Mouse (Mus musculus) 3T3-L1 (cell line): ENCODE results near the gene Cyth2.

ENCODE experiments used
- DNase-seq: peaks from one replicate; pipeline ENCODE4 v3.0.0-alpha.2; 2015; ENCODE audit warnings: low read depth, low spot score

Cyth2 gene

DNA sequence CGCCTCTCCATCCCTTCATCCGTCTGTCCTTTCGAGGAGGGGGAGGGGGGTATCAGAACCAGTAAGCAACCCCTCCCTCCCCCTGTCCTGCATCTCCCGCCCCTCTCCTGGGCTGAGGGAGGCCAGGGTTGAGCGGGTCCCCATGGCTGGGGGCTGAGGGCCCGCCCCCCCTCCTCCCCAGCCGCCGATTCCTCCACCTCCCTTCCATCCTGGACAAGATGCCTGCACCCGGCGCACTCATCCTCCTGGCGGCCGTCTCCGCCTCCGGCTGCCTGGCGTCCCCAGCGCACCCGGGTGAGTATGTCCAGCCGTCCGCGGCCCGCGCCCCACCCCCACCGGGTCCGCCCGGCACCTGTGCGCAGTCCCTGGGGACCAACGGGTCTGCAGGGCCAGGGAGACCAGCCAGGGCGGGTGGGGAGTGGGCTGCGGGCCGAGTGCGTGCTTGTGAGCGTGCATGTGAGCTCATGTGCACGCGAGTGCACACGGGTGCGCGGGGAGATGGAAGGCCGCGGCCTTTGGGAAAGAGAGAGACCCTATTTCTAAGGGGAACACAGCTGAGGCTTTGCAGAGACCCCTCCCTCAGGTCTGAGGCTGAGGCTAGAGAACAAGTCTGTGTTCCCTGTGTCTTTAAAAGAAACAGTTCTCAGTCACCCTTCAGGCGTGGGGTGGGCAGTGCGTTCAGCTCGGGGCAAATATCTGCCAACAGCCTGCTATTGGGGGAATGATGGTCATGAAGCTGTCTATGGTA, 28.8 kb downstream of the Cyth2 start:
- DNase-seq = no peak

DNA sequence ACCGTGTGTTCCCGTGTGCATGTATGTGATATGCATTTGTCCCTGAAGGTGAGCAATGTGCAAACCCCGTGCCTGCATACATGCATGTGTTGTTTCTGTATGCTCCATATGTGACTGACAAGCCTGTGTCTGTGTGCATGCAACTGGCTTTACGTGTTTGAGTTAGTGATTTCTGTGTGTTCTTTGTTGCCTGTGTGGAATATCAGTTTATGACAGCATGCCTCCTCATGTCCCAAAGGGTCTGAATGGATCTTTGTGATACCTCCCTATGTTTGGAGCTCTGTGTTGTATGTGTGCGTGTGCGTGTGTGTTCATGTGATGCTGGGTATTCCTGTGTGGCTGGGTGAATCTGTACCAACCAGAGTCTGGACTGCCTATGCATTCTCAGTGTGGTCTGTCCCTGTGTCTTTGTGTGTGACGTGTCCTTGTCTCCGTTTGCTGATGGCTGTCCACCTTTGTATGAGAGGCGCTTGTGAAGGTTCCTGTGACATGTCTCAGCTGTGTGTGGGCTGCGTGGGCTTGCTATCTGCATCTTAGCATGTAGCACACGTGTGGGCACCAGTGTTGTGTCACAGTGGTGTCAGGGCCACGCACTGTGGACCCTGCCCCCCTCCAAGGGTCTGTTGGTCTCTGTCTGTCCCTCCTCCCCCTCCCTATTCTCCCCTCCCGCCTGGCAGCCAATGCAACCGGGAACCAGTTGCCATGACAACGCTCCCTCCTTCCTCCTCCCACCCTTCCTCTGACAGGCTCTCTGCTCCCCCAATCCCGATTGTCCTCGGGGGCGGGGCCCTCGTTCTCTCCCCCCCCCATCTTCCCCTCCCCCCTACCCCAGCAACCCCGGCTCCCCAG, 29.6 kb downstream of the Cyth2 start, which contains the start of gene Sult2b1:
TSS of gene Sult2b1 (minus strand) at position 146 of the 849 bp plus-strand sequence.
- no peak for DNase-seq

DNA sequence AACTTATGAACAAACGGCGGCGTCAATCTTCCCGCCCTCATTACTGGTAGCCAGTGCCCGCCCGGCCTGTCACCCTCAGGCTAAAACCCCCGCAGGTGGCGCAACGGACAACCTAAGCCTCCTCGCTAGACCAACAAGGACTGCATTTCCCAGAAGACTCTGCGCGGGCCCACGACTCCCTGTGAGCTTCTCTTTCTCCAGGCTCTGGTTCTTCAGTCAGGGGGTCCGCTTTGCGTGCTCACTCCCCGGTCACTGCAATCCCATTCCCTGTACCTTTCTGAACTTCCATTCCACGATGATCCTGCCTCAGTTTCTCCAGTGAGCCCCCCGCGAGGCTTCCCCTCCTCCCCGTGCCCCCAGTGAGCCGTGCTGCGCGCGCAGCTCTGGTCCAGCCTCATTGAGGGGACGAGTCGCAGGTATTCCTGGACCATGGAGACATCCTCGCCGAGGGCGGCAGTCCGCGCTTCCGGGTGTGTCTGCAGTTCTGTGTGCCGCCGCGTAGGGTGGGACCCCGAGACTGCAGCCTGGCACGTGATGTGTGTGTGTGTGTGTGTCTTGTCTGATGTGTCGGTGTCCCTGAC, 30.8 kb downstream of the Cyth2 start, which contains the start of gene Lmtk3:
TSS of gene Lmtk3 (plus strand) at position 228 of the 581 bp plus-strand sequence.
- no peak for DNase-seq

DNA sequence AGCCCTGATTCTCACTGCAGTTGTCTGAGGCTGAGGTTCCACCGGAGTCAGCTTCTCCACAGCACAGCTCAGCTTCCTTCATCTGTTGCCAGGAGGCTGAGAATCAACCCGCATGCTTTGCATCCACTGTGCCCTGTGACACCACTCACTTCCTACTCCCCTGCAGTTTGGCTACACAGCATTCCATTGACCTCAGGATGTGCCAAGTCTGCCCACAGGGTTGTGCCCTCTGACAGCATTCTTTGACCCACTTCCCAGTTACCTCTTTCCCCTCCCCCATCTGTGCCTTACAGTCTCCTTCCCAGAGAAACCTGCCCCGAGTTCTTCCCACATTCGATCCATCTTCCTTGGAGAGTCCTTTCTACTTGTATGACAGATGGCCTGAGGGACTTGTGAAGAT, 32.1 kb downstream of the Cyth2 start:
- peak; percentile 61 for DNase-seq

DNA sequence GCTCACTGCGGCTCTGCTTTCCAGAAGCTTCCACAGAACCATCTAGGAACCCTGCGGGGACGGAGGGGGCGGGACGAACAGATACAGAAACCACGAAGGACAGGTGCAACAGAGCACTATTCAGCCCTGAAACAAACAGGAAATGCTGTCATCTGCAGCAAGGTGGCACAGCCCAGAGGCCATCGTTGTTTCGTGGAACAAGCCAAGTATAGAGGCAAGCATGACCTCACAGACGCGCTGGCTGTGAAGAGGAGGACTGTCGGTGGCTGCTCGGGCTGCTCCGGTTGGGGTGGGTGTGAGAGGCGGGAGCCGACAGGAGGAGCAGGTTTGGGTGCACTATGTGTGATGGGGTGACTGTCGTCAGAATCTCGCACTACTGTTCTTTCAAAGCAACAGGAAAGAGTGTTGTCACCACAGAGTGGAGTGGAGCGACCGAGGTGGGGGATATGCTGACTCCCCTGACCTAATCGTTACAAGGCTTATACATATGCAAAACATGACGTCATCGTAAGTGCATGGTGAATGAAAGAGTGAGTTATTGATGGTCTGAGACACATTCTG, 35.2 kb downstream of the Cyth2 start:
- DNase-seq = no peak

DNA sequence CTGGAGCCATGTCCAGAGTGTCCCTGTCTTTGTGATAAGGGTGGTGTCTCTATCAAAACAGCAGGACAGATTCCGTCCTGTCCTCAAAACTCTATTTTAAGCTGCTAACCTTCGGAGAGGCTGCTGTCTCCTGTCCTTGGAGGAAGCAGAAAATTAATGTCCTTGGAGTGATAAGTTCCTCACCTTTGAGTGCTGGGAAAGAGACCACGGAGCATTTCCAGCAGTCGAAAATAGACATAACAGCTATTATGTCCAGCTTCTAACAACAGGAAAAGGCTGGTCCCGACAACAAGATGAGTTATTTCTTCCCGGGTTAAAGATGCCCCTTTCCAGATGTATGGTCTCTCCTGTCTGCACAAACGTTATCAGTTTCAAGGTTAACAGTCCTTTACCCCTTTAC, 39.1 kb downstream of the Cyth2 start:
- DNase-seq = no peak

DNA sequence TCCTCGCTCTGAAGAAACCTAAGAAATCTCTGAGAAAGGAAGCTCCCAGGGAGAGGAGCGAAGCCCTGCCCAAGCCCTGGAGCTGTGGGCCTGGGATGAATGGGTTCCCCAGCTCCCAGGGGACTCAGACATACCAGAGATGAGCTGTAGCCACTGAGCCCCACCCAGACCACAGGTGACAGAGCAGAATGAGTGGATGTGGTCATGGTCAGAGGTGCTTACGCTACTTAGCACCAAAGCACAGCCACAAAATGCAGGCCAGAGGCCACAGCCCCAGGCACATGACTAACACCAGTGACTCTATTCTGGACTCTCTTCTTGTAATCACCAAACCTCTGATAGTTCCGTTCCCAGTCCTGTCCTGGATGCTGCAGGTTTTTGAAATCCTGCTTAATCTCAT, 43.3 kb downstream of the Cyth2 start:
- peak; percentile 76 for DNase-seq

DNA sequence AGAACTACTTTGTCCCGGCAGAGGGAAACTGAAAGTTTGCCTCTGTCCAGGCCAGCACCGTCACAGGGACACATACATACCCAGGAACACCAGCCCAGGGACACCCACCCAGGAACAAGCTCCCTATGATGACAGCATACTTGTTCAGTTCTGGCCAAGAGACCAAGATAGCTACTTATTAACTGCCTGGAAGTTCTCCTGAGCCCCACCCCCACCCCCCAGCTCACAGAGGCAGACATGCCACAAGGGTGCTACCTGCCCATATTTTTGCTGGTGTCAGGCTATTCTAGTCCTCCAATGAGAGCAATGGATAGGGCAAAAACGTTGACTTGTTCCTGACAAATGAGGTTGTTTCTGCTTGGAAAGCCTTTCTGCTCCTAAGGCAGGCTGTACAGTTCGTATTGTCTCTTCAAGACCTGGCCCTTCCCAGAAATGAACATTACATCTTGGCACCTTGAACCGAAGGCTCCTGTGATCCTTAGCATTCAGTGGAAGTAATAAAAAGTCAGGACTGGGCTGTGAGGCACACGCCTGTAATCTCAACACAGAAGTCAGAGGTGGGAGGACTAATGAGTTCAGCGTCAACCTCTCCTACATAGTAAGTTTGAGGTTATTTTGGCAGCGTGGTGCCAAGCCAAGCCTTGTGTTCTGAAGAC, 43.8 kb downstream of the Cyth2 start:
- no peak for DNase-seq

DNA sequence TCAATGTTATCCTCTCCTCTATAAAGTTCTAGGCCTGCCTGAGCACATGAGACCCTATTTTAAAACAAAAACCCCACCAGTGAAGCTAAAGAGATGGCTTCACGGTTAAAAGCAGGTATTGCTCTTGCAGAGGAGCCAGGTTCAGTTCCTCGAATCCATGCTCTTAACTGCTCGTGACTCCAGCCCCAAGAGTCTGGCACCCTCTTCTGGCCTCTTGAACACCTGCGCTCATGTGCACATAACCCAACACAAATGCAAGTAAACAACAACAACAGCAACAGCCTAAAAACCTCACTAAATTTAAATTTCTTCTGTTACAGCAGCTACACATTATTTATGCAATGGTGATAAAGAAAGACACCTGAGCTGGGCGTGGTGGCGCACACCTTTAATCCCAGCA, 46.9 kb downstream of the Cyth2 start:
- DNase-seq = no peak

DNA sequence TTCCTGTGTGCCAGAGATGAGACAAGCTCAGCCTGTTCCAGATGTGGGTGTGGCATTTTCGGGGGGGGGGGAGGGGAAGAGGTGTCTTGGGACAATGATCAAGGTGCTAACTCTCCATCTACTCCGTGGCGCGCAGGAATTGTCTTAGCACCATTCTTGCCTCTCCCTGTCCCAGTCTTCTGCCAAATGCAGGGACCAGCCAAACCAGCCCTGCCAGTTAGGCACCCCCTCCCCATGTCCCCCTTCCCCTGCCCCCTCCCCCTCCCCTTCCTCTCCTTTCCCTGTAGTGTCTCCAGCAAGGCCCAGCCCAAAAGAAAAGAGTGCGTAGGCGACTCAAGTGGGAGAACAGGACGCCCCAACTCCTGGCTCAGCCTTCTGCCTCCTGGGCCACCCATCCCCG, 47.6 kb downstream of the Cyth2 start:
- DNase-seq = no peak

DNA sequence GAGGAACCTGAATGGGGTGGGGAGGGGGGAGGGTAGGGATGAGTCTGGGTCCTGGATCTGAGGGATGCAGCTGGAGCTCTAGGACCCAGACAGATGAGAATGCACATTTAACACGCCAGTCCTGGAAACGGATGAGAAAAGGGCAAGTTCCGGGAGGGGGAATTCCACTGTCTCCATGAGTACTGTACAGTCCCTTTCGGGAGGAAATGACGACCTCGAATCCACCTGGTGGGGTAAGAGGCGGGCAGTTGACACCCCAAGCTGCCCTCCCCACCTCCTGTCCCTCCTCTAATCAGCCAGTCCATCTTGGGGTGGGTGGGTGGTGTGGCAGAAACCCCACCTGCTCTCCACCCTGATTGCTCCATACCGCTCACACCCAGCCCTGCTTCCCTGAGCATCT, 48.4 kb downstream of the Cyth2 start:
- no peak for DNase-seq

DNA sequence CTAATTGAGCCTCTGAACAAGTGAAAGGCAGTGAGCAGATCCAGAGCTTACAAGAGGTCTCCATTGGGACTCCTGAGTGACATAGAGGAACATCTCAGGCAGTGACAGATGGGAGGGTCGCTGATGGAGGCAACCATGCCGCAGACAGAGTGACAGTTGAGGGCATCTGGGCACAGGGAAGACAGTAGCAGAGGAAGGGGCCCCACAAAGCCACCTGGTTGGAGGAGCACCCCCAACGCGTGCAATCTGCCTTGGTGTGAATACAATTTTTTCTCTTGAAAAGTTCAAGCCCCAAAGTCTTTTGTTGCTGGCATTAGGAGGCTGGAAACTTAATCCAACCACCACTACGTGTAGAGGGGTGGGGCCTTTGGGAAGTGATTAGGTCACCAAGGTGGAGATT, 54.2 kb downstream of the Cyth2 start:
- no peak for DNase-seq

DNA sequence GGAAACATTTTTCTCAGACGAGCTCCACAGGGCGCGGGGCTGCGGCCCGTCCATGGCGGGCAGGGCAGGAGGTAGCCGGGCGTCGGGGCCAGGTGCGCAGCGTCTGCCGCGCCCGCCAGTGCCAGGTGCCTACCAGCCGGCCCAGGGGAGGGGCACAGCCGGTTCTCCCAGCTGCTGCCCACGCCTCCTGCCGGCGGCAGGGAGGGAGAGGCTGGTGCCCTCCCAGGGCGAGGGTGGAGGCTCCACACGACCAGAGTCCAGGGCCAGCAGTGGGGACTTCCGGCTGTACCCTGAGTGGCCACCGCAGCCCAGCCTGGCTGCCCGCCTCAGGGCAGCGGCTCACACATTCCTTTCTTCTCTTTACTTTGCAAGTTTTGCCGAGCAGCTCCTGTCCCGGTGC, 55.0 kb downstream of the Cyth2 start:
- DNase-seq = no peak
